Mouse (Mus musculus): ENCODE measurements at regions not wholly inside any gene's neighbourhood (a gene's known extent, or its start where the extent isn't known, plus 50 kb on each side); places are given as distances from the start of the nearest gene placed in this dataset.

DNA sequence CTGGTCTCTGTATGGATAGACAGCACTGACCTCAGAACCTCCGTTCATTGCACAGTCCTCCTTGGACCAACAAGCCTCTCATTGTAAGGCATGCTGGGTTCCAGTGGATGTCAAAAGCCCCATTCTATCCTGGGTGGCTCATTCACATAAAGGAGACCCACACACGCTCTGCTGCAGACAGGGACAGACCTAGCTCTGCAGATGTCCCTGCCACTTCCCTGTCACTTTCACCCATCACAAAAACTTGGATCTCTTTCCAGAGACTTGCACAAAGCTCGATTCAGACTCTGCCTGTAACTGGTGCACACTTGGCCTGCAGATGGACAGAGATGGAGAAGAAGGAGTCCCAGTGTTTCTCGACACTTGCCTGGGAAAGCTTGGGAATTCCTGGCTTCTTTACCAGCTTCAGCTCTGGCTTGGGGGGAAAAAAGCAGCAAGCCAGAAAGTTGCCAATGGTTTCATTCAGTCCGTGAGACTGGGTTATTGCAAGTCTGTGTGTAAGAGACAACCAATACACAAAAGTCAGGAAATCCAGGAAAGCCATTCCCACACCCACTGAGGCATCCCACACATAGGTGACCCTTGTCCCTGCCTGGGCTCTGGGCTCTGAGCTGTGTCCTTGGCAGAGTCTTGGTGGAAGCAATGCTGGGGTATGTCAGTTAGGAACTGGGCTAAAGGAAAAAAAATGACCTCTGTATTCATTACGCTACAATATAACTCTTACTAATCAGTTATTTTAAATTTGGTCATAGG, 136.1 kb upstream of the Car8 start:
- DNase-seq (ENCODE audit: low read depth, low spot score) = no peak

DNA sequence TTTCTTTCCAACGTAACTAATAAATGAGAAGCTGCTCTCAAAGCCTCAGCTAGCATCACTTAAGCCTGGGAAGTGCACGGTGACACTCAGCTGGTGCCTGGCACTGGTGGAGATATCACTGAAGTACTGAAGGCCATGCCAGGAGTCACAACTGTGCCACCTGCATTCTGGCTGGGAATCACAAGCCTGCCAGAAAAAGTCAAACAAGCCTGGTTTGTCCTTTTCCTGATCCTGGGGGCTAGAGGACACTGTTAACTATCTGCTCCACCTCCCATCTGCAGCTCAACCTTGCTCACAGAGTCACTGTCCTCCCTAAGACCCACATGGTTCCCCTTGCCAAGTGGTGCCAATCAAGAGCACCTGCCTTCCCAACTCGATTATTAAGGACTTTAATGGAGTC, 135.2 kb upstream of the Car8 start:
- DNase-seq (ENCODE audit: low read depth, low spot score) = no peak

DNA sequence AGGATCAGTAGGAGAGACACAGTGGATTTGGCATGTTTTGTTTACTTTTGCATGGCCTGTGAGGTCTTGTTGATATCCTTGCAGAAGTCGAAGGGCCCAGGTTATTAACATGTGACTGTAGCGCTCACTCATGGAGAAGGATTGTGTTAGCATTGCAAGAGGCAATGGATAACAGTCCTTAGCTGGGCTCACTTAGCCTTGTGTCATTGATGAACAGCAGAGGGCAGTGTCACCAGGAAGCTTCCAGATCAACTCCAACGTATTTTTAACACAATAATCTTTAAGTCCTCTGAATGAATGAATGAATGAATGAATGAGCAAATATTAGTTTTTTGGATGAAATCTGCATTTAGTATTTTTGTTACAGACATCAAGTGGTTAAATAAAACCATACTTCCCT, 133.2 kb upstream of the Car8 start:
- no peak for DNase-seq (ENCODE audit: low read depth, low spot score)

DNA sequence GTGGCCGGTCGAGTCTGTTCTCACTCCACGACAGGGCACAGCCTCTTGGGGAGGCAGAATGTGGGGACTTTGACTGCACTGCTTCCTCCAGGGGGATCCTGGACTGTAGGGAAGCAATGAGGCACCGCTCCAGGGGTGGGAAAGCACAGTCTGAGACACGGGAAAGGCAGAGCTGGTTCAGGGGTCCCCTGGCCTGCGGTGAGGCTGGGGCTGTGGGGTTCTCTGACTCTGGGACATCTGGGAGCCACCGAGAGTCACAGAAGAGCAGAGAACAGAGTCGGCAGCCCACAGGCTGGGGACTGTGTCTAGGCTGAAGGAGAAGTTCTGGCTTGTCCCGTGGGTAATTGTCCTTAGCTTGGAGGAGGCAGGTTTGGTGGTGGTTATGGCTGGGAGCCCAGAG, 131.9 kb upstream of the Car8 start:
- DNase-seq (ENCODE audit: low read depth, low spot score) = no peak

DNA sequence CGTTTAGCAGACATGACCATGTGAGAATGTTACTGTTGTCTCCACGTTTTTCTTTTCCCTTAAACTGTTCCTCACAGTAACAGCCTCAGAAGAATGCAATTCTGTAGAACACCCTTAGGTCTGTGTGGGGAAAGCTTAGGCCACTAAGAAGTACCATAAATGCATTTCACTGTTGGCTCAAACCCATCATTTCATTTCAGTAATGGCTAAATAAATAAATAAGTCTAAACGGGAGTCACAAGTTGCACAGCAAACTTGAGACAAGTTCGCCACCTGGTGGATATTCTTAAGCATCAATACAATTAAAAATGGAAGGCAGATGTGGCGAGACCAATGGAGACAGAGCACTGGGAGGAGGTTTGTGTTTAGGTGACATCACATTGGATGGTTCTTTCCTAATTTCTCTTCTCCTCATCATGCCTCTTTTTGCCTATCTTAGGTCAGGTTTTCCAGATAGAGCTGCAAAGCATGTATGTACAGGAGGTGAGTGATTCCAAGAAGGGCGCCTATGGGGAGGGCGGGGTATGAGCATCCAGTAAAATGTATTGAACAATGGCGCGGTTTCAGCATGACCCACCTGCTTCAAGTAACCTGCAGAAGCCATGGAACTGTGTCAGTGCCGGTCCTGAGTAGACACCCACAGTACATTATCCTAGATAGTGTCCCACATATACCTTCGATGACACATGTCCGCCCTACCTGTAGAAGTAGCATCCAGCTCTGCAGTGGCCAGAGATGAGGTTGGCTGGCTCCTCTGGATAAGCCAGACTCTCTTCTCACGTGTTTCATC, 128.8 kb upstream of the Car8 start:
- no peak for DNase-seq (ENCODE audit: low read depth, low spot score)

DNA sequence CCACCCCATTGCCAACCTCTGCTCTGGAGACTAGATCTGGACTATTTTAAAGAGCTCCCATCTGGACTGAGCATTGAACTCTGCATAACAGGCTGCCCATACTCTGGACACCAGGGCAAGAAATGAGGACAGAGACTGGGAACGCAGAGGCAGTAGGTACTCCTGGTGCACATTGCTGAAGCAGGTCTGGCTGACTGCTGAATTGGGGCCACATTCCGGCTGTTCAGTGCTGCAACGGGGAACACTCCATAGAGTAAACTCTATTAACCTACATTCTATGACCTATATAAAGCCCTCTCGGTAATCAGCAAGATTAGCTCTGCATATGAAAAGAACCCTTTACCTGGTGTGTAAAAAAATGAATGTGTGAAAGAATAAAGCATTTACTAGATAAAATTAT, 128.1 kb upstream of the Car8 start:
- no peak for DNase-seq (ENCODE audit: low read depth, low spot score)

DNA sequence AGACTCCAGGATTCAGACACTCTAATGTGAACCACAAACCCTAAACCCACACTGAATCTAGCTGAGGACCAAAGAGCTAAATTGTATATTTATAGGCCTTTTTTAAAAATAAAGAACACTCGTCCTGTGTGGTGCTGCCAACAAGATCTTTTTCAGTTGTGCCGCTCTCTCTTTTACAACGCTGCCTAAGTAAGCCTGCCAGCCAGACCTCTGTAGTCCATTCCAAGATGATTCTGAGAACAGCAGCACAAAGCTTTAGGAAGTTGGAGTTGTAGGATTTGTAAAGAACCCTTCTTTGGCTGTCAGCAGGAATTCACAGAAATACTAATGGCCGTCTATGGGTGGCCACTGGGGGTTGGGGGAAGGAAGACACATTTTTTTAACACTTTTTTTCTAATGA, 123.6 kb upstream of the Car8 start:
- no peak for DNase-seq (ENCODE audit: low read depth, low spot score)

DNA sequence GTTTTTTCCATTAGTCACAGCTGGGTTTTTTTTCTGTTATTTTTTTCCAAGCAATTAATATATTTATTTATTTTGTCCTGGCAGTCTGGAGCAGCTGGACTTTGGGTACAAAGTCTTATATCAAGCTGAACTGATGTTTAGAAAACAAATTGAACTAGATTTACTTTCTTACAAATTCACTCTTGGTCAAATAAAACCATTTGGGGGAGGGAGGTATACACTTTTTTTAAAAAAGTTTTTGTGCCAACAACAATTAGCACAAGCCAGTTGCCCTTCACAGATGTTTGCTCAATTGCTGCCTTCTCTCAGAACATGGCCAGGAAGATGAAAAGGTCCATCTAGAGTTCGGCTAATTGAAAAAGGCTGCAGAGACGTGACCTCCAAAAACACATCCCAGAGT, 123.1 kb upstream of the Car8 start:
- no peak for DNase-seq (ENCODE audit: low read depth, low spot score)

DNA sequence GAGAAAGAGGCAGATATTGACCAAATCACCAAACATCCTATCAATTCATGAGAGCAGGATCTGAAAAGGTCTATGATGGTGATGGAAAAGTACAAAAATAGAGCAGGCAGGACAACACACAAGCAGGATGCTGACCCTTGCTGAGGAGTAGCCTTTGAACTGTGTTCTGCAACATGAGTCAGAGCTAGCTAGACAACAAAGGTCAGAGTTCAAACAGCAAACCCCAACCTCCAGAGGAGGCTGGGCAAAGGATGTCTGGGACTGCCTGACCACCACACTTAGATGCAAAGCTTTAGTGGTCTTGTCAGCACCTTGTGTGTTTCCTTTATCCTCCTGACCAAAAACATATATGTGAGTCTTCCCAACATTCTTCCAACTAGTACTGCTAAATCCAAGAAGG, 122.5 kb upstream of the Car8 start:
- no peak for DNase-seq (ENCODE audit: low read depth, low spot score)

DNA sequence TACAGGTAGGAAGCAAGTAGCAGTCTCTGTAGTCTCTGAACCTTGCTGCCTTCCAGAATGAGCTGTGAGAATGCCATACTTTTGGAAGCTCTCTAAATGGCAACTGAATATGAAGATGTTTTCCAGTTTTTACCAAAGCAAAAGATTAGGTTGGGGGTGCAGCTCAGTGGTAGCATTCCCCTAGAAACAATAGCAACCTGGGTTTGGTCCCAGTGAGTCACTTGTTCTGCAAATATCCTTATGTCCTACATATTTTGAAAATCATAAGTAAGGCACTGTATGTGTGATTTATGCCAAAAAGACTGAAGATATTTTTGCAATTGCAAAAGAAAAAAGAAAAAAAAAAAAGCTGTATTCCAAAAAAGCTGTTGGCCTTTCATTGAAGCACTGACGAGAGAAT, 118.6 kb upstream of the Car8 start:
- no peak for DNase-seq (ENCODE audit: low read depth, low spot score)

DNA sequence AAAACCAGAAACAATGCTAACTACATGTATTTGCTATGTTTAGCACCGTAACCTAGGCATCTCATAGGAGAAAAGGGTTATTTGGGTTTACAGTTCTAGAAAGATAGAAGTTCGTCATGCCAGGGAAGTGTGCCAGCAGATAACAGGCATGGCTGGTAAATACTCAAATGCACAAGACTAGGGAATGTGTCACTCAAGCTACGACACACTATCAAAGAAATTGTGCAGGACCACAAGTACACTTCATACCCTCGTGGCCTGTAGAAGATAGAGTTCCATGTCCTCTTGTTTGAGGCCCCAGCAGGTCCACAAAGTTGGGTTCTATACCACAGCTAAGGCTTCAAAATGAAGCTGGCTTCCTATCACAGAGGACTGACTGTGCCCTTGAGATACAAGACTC, 103.1 kb upstream of the Car8 start:
- no peak for DNase-seq (ENCODE audit: low read depth, low spot score)

DNA sequence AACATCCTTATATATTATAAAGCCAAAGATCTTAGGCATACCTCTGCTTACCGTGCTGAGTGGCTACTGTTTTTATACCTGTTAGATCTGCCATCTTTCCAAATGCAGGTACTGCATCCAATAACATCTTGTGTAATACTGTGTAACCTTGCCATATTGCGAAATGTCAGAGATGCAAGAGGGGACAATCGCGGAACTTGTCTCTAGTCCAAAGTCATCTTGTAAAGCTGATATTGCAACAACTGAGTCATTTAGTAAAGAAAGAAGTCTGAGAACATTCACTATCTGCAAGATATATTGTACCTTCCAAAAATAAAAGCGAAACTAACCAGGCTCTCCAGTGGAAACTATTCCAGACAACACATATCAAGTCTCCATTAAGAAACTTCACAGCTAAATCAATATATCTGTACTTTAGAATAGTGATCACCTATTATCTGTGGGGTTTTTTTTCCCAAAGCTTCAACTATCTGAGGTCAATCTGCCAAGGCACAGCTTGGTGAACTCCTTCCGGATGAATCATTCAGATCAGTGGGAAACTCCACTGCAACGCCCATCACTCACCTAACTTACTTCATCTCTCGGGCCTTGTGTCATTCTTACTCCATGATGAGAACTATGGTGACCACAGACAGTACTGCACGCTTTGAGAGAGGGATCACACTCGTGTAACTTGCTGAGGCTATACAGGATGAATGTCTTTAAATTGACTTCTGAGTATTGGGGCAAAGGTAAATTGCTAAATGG, 70.6 kb upstream of the Car8 start:
- DNase-seq (ENCODE audit: low read depth, low spot score) = no peak

DNA sequence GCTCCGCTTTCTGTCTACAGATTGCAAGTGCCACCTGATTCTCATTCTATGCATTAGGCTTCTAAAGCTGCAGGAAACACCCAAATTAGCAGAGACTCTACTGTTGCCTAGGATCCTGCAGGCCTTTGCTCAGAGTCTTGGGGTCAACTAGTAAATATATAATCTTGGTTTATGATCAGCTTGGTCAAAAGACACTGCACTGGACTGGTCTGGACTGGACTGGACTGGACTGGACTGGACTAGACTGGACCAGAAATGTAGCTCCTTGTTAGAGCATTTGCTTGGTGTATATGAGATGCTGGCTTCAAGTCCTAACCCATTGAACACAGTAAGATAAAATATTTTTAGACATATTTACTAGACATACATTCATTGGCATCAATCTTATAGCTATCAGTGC, 53.7 kb upstream of the Car8 start:
- no peak for DNase-seq (ENCODE audit: low read depth, low spot score)

DNA sequence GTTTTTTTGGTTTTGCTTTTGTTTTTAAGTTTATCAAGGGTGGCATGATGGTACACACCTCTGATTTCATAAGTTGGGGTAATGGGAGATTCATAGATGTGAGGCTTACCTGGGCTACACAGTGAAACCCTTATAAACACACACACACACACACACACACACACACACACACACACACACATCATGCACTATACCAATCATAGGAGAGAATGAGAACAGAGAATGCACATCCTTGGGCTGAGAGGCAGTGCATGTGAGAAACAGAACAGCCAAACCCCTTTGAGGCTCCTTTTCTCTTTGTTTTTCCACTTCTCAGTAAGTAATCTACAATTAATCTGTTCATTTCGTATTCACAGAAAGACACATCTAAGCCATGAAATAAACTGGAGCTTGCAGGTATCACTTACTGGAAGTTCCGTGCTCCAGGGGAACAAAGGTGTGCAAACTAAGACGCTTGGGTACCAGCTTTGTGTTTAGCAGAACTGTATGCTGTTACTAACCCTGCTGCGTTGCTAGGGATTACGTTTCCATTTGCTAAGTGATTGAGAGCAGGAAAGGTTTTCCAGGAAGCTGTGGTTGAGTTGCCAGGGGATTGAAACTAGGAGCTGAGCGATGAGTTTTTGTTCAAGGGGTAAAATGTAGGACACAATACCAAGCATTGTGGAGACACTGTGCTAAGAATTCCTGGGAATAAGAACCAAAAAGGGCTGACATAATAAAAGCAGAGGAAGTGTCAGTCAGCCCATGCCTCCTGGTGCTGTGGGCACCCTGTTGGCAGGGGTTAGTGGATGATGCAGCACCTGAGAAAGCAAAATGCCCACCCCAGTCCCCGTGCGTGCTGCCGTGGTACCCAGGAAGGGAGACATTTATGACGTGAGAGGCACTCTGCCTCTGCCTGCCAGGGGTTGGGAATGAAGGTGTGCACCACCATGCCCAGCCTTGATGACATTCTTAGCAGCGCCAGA, 53.0 kb upstream of the Car8 start:
- no peak for DNase-seq (ENCODE audit: low read depth, low spot score)

DNA sequence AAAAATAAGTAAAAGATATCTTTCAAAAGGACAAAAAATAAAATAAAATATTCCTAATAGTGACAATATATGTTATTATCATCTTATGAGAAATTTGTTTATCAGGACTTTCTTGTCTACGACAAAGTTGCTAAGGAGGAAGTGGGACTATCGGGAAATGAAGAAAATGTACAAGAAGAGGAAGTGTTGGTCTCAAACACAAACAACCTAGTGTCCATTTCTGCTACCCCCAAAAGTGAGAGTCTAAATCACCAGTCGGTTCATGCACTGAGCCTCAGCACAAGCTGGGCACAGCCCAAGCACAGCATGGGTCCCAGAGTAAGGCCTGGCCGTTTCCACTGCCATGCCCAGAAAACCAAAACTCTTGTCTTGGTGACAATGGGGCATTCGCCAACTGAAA, 51.1 kb upstream of the Car8 start:
- no peak for DNase-seq (ENCODE audit: low read depth, low spot score)
